Mouse (Mus musculus) heart, embryonic 16.5 days (tissue): ENCODE measurements around the gene Usp50. TPM values are rescaled to one million over a fixed set of nuclear protein-coding genes. Genes with fewer than 3 reads are reported as not detected.

Experiments
- polyA plus RNA-seq: library from polyadenylated mRNA; unstranded; fragments of >200 nt; fragmentation: Nextera tagmentation; extraction: Ambion mirVana; gene quantifications from 2 replicates; pipeline ENCODE4 v1.2.1, GENCODE M21; 2015

Usp50 gene
- polyA plus RNA-seq, 1 experiment from 2014 or later: 2.1 TPM

Other genes with a start within 250 kb of the Usp50 start
- gene Slc27a2, start 231.1 kb downstream of the Usp50 start, polyA plus RNA-seq: 0.66 and 0.80 TPM in 2 replicates
- 9.8 and 11.4 TPM in 2 replicates for gene Hdc, start 164.2 kb downstream of the Usp50 start, polyA plus RNA-seq
- gene Gabpb1, start 107.1 kb downstream of the Usp50 start, polyA plus RNA-seq: 31.4 and 34.6 TPM in 2 replicates
- gene Usp8, start 76.1 kb downstream of the Usp50 start, polyA plus RNA-seq: 31.2 and 34.6 TPM in 2 replicates
- gene Trpm7, start 92.8 kb upstream of the Usp50 start, polyA plus RNA-seq: 42.0 and 45.2 TPM in 2 replicates
- 41.5 and 43.6 TPM in 2 replicates for gene Sppl2a, start 149.8 kb upstream of the Usp50 start, polyA plus RNA-seq
- 8.1 and 9.2 TPM in 2 replicates for gene Ap4e1, start 225.2 kb upstream of the Usp50 start, polyA plus RNA-seq